Mouse (Mus musculus): ENCODE data around the gene Tmem88. TPM values are rescaled to one million over a fixed set of nuclear protein-coding genes. Genes with fewer than 3 reads are reported as not detected.

Gene Tmem88
- polyA plus RNA-seq, 1 experiment from 2014 or later, result 6.2 TPM

- peaks cover 45% of the 10 kb centered on the region for H3K36me3 ChIP-seq
- WGBS, result under 1% methylated on average over 45 of the region's 46 CpGs
- H3K4me3 ChIP-seq (replicated peaks), result peak overlapping the region; percentile 65
- H3K27me3 ChIP-seq (replicated peaks), result no peaks in the 10 kb centered on the region
- H3K9ac ChIP-seq (replicated peaks), result peak overlapping the region; percentile 77
- peak; percentile 46 for ATAC-seq (ENCODE audit: low FRiP score)
- no peaks in the 10 kb centered on the region for H3K9me3 ChIP-seq (replicated peaks)
- H3K27ac ChIP-seq (replicated peaks), result peak overlapping the region; percentile 98
- H3K4me2 ChIP-seq, result peak overlapping the region; percentile 96
- peaks cover 68% of the 10 kb centered on the region for H3K4me1 ChIP-seq
Observed at GRCm38 (mm10) chr11:69409378-69410044, 11.5 kb upstream of the Tmem88 start.

GRCm38 (mm10) chr11:69408541-69409377, 10.7 kb upstream of the Tmem88 start:
- Histone ChIP-seq H3K36me3 (peaks cover 53% of the 10 kb centered on the region), H3K4me1 (peaks cover 60% of the 10 kb centered on the region), H3K9me3 (replicated peaks) (no peaks in the 10 kb centered on the region), H3K27me3 (replicated peaks) (no peaks in the 10 kb centered on the region), H3K4me3 (replicated peaks) (peak overlapping the region; percentile 65), H3K9ac (replicated peaks) (peak overlapping the region; percentile 77), H3K27ac (replicated peaks) (peak overlapping the region; percentile 98), H3K4me2 (peak overlapping the region; percentile 96)
- ATAC-seq (ENCODE audit: low FRiP score), result peak; percentile 68
- under 1% methylated on average over 33 of the region's 33 CpGs for WGBS

GRCm38 (mm10) chr11:69407724-69408004, 9.6 kb upstream of the Tmem88 start:
- ATAC-seq (ENCODE audit: low FRiP score), result no peak
- H3K9ac ChIP-seq (replicated peaks), result peak overlapping the region; percentile 77
- 87% methylated on average over 4 of the region's 4 CpGs for WGBS
- H3K4me3 ChIP-seq (replicated peaks), result peak overlapping the region; percentile 65
- H3K36me3 ChIP-seq, result peaks cover 58% of the 10 kb centered on the region
- no peaks in the 10 kb centered on the region for H3K27me3 ChIP-seq (replicated peaks)
- peak overlapping the region; percentile 96 for H3K4me2 ChIP-seq
- peaks cover 49% of the 10 kb centered on the region for H3K4me1 ChIP-seq
- H3K9me3 ChIP-seq (replicated peaks), result no peaks in the 10 kb centered on the region
- H3K27ac ChIP-seq (replicated peaks), result peak overlapping the region; percentile 98

- Histone ChIP-seq H3K27ac (replicated peaks) (no peak overlapping the region), H3K9me3 (replicated peaks) (no peaks in the 10 kb centered on the region), H3K36me3 (peaks cover 58% of the 10 kb centered on the region), H3K4me1 (peaks cover 44% of the 10 kb centered on the region), H3K9ac (replicated peaks) (no peak overlapping the region), H3K4me2 (0 out of 2 replicates have a peak overlapping the region, but pooled peaks have one; percentile 96), H3K4me3 (replicated peaks) (peak overlapping the region; percentile 65; the same call in 1 of the 2 replicates), H3K27me3 (replicated peaks) (no peaks in the 10 kb centered on the region)
- no peak for ATAC-seq (ENCODE audit: low FRiP score)
- WGBS, result 91% methylated on average over 16 of the region's 16 CpGs
Observed at GRCm38 (mm10) chr11:69406867-69407723, 9.1 kb upstream of the Tmem88 start.

GRCm38 (mm10) chr11:69406282-69406681, 8.2 kb upstream of the Tmem88 start:
- Histone ChIP-seq H3K27me3 (replicated peaks) (no peaks in the 10 kb centered on the region), H3K36me3 (peaks cover 66% of the 10 kb centered on the region), H3K4me3 (replicated peaks) (no peak overlapping the region), H3K4me1 (peaks cover 40% of the 10 kb centered on the region), H3K9me3 (replicated peaks) (no peaks in the 10 kb centered on the region), H3K27ac (replicated peaks) (no peak overlapping the region), H3K9ac (replicated peaks) (no peak overlapping the region), H3K4me2 (no peak overlapping the region)
- ATAC-seq (ENCODE audit: low FRiP score), result no peak
- WGBS, result 93% methylated on average over 19 of the region's 19 CpGs

- Histone ChIP-seq H3K27me3 (replicated peaks) (no peaks in the 10 kb centered on the region), H3K36me3 (peaks cover 73% of the 10 kb centered on the region), H3K4me1 (peaks cover 44% of the 10 kb centered on the region), H3K9ac (replicated peaks) (no peak overlapping the region), H3K27ac (replicated peaks) (no peak overlapping the region), H3K4me3 (replicated peaks) (no peak overlapping the region), H3K4me2 (no peak overlapping the region), H3K9me3 (replicated peaks) (no peaks in the 10 kb centered on the region)
- no peak for ATAC-seq (ENCODE audit: low FRiP score)
- WGBS, result 90% methylated on average over 24 of the region's 24 CpGs
Observed at GRCm38 (mm10) chr11:69405397-69406200, 7.6 kb upstream of the Tmem88 start.

- 93% methylated on average over 23 of the region's 24 CpGs for WGBS
- no peak for ATAC-seq (ENCODE audit: low FRiP score)
- no peak overlapping the region for H3K9ac ChIP-seq (replicated peaks)
- H3K27ac ChIP-seq (replicated peaks), result 0 out of 2 replicates have a peak overlapping the region, but pooled peaks have one; percentile 18
- no peak overlapping the region for H3K4me3 ChIP-seq (replicated peaks)
- no peak overlapping the region for H3K4me2 ChIP-seq
- H3K27me3 ChIP-seq (replicated peaks), result peaks cover 5% of the 10 kb centered on the region; the same call in 1 of the 2 replicates
- no peaks in the 10 kb centered on the region for H3K9me3 ChIP-seq (replicated peaks)
- H3K4me1 ChIP-seq, result peaks cover 36% of the 10 kb centered on the region
- peaks cover 81% of the 10 kb centered on the region for H3K36me3 ChIP-seq
Observed at GRCm38 (mm10) chr11:69404595-69405396, 6.8 kb upstream of the Tmem88 start.

- H3K27ac ChIP-seq (replicated peaks), result 0 out of 2 replicates have a peak overlapping the region, but pooled peaks have one; percentile 18
- no peak overlapping the region for H3K9ac ChIP-seq (replicated peaks)
- ATAC-seq (ENCODE audit: low FRiP score), result no peak
- peaks cover 5% of the 10 kb centered on the region; the same call in 1 of the 2 replicates for H3K27me3 ChIP-seq (replicated peaks)
- no peak overlapping the region for H3K4me2 ChIP-seq
- H3K36me3 ChIP-seq, result peaks cover 87% of the 10 kb centered on the region
- H3K9me3 ChIP-seq (replicated peaks), result no peaks in the 10 kb centered on the region
- H3K4me1 ChIP-seq, result peaks cover 28% of the 10 kb centered on the region
- H3K4me3 ChIP-seq (replicated peaks), result no peak overlapping the region
- WGBS, result 92% methylated on average over 38 of the region's 38 CpGs
Observed at GRCm38 (mm10) chr11:69403691-69404594, 5.9 kb upstream of the Tmem88 start.

- Histone ChIP-seq H3K9ac (replicated peaks) (no peak overlapping the region), H3K36me3 (peaks cover 81% of the 10 kb centered on the region), H3K27me3 (replicated peaks) (peaks cover 5% of the 10 kb centered on the region; the same call in 1 of the 2 replicates), H3K9me3 (replicated peaks) (no peaks in the 10 kb centered on the region), H3K4me1 (peaks cover 19% of the 10 kb centered on the region), H3K27ac (replicated peaks) (no peak overlapping the region), H3K4me2 (no peak overlapping the region), H3K4me3 (replicated peaks) (no peak overlapping the region)
- ATAC-seq (ENCODE audit: low FRiP score), result no peak
- WGBS, result 88% methylated on average over 12 of the region's 12 CpGs
Observed at GRCm38 (mm10) chr11:69401987-69402386, 4.0 kb upstream of the Tmem88 start.

Data from neural tube, embryonic 15.5 days (tissue).